Mouse (Mus musculus): ENCODE measurements around the gene Cstf3. TPM values are rescaled to one million over a fixed set of nuclear protein-coding genes. Genes with fewer than 3 reads are reported as not detected.

Gene Cstf3
- total and polyA plus RNA-seq, 3 experiments, result 17.3 to 50.6 (median 50.3) TPM

DNA sequence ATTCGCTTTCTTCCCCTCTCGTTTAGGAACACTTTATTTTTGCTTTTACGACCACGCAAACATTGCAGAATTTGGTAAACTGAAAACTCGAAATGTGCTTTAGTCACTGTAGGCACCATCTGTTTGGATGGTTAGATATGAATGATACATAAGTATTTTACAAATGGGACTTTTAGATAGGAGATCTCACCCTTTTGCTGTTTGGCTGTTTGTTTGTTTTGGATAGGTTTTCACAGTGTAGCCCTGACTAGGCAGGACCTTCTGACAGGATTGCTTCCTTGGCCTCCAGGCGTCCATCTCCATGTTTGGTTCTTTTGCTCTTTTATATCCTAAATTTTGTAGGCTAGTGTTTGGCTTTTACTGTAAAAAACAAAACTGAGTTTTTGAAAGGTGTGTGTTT lies 818 bp downstream of the Cstf3 start:
- Histone ChIP-seq H3K4me2 (ENCODE audit: insufficient read depth, low read depth, poor library complexity, severe bottlenecking) (peak overlapping the region; percentile 74), H3K79me2 (replicated peaks; ENCODE audit: control insufficient read depth, extremely low read depth, insufficient read depth, poor library complexity, severe bottlenecking) (peaks cover 46% of the 10 kb centered on the region), H3K9ac (ENCODE audit: insufficient read depth, low read depth) (peak overlapping the region; percentile 81), H3K4me3 (replicated peaks in 1 of 3; ENCODE audit: low read depth in 2 of 3, low read length in 2 of 3, poor library complexity in 1 of 3) (peak overlapping the region; percentile 80 to 98 (median 91)), H3K36me3 (replicated peaks in 1 of 2; ENCODE audit: control insufficient read depth in 1 of 2, insufficient read depth in 1 of 2, low read length in 1 of 2) (peaks cover 0 to 16% of the 10 kb centered on the region in 2 experiments), H3K4me1 (ENCODE audit: control insufficient read depth in 1 of 2, insufficient read depth in 2 of 2) (peaks cover 0 to 44% of the 10 kb centered on the region in 2 experiments; a peak in 2 of 4 replicates), H3K27me3 (replicated peaks) (no peaks in the 10 kb centered on the region), H3K9me3 (replicated peaks; ENCODE audit: low read length) (no peaks in the 10 kb centered on the region), H3K27ac (ENCODE audit: insufficient read depth, low read depth) (no peak overlapping the region)
- dilution Hi-C loops (cut with MboI; ENCODE audit: extremely low pct_ligation_motif_present, extremely low pct_unique_long_range_greater_than_20kb, low sequenced_read_pairs), result no loop called here
- DNase-seq (ENCODE audit: extremely low read depth), result no peak
- in situ Hi-C loops (cut with MboI; ENCODE audit: low pct_ligation_motif_present, low pct_unique_long_range_greater_than_20kb, low sequenced_read_pairs), result loop anchor here (25.0 kb wide), 1 partner anchor 554 kb away; the partner anchor contains the start of genes 4931422A03Rik and Fbxo3
- TF ChIP-seq CHD1 (IDR thresholded peaks at IDR 0.05; ENCODE audit: low read depth, low read length) (0 out of 2 replicates have a peak, but pooled peaks have one; percentile 68), POLR2A (IDR thresholded peaks at IDR 0.05; ENCODE audit: low read depth, low read length) (no peak), GABPA (IDR thresholded peaks at IDR 0.05; ENCODE audit: insufficient replicate concordance, low read depth, low read length) (no peak), RAD21 (IDR thresholded peaks at IDR 0.05; ENCODE audit: low read depth, low read length) (no peak)

DNA sequence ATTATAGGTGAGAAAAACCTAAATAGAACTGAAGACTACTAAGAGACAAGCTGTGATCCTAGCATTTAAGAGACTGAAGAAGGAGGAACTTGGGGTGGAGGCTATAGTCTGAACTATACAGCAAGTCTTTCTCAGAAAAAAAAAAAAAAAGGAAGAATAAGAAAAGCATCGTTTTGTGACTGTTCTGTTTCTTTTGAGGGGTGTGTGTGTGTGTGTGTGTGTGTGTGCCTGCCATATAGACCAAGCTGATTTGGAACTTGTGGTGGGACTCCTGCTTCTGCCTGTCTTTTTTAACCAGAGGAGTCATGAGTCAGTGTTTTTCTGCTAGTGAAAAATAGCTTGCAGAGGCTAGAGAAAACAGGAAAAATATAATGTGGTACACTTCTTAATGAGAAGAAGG lies 4.7 kb downstream of the Cstf3 start:
- in situ Hi-C loops (cut with MboI; ENCODE audit: low pct_ligation_motif_present, low pct_unique_long_range_greater_than_20kb, low sequenced_read_pairs) (loop anchor here (25.0 kb wide), 1 partner anchor 558 kb away; the partner anchor contains the start of genes 4931422A03Rik and Fbxo3), dilution Hi-C loops (cut with MboI; ENCODE audit: extremely low pct_ligation_motif_present, extremely low pct_unique_long_range_greater_than_20kb, low sequenced_read_pairs) (no loop called here)
- Histone ChIP-seq H3K4me2 (ENCODE audit: insufficient read depth, low read depth, poor library complexity, severe bottlenecking) (no peak overlapping the region), H3K4me1 (ENCODE audit: control insufficient read depth in 1 of 2, insufficient read depth in 2 of 2) (peaks cover 0 to 41% of the 10 kb centered on the region in 2 experiments; a peak in 2 of 4 replicates), H3K27ac (ENCODE audit: insufficient read depth, low read depth) (no peak overlapping the region), H3K36me3 (replicated peaks in 1 of 2; ENCODE audit: control insufficient read depth in 1 of 2, insufficient read depth in 1 of 2, low read length in 1 of 2) (peaks cover 3 to 27% of the 10 kb centered on the region in 2 experiments), H3K4me3 (replicated peaks in 1 of 3; ENCODE audit: low read depth in 2 of 3, low read length in 2 of 3, poor library complexity in 1 of 3) (no peak overlapping the region), H3K9ac (ENCODE audit: insufficient read depth, low read depth) (no peak overlapping the region), H3K27me3 (replicated peaks) (no peaks in the 10 kb centered on the region), H3K79me2 (replicated peaks; ENCODE audit: control insufficient read depth, extremely low read depth, insufficient read depth, poor library complexity, severe bottlenecking) (peaks cover 72% of the 10 kb centered on the region), H3K9me3 (replicated peaks; ENCODE audit: low read length) (no peaks in the 10 kb centered on the region)
- no peak for DNase-seq (ENCODE audit: extremely low read depth)
- TF ChIP-seq ETS1 (conservative IDR thresholded peaks at IDR 0.05; ENCODE audit: low read depth, low read length), result no peak
- TF ChIP-seq UBTF (IDR thresholded peaks at IDR 0.05; ENCODE audit: low read depth, low read length), result no peak
- no peak for TF ChIP-seq MEF2A (IDR thresholded peaks at IDR 0.05; ENCODE audit: borderline replicate concordance, low read depth, low read length)
- no peak for TF ChIP-seq MAFK (IDR thresholded peaks at IDR 0.05; ENCODE audit: insufficient replicate concordance, low read length)
- no peak for TF ChIP-seq USF2 (conservative IDR thresholded peaks at IDR 0.05; ENCODE audit: low read depth, low read length)
- no peak for TF ChIP-seq POLR2A (IDR thresholded peaks at IDR 0.05; ENCODE audit: low read depth, low read length)
- TF ChIP-seq CHD2 (IDR thresholded peaks at IDR 0.05; ENCODE audit: low read length), result no peak
- TF ChIP-seq CHD1 (IDR thresholded peaks at IDR 0.05; ENCODE audit: low read depth, low read length), result no peak
- no peak for TF ChIP-seq ZKSCAN1 (IDR thresholded peaks at IDR 0.05; ENCODE audit: borderline replicate concordance, low read depth, low read length)
- TF ChIP-seq POLR2AphosphoS2 (IDR thresholded peaks at IDR 0.05; ENCODE audit: low read depth, low read length), result no peak
- TF ChIP-seq TCF12 (IDR thresholded peaks at IDR 0.05; ENCODE audit: low read depth, low read length), result no peak

DNA sequence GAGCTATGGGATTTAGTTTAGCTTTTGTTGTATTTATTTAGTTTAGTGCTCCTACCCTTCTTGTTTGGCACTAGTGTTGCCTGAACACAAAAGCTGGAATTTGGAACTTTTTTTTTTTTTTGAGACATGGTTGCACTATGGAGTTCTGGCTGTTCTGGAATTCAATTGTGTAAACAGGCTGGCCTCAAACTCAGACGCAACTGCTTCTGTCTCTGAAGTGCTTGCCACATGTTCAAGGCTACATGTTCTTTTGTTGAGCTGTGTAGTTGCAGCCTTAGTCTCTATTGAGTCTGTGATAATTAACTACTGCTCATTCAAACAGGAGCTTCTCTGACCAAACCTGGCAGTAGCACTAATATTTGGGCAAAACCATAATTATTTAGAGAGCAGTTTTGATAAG lies 13.1 kb downstream of the Cstf3 start:
- Histone ChIP-seq H3K27me3 (replicated peaks) (no peaks in the 10 kb centered on the region), H3K4me1 (ENCODE audit: control insufficient read depth in 1 of 2, insufficient read depth in 2 of 2) (no peaks in the 10 kb centered on the region), H3K9ac (ENCODE audit: insufficient read depth, low read depth) (no peak overlapping the region), H3K4me3 (replicated peaks in 1 of 3; ENCODE audit: low read depth in 2 of 3, low read length in 2 of 3, poor library complexity in 1 of 3) (no peak overlapping the region), H3K27ac (ENCODE audit: insufficient read depth, low read depth) (no peak overlapping the region), H3K9me3 (replicated peaks; ENCODE audit: low read length) (no peaks in the 10 kb centered on the region), H3K4me2 (ENCODE audit: insufficient read depth, low read depth, poor library complexity, severe bottlenecking) (no peak overlapping the region), H3K36me3 (replicated peaks in 1 of 2; ENCODE audit: control insufficient read depth in 1 of 2, insufficient read depth in 1 of 2, low read length in 1 of 2) (peaks cover 5 to 27% of the 10 kb centered on the region in 2 experiments), H3K79me2 (replicated peaks; ENCODE audit: control insufficient read depth, extremely low read depth, insufficient read depth, poor library complexity, severe bottlenecking) (peaks cover 62% of the 10 kb centered on the region)
- dilution Hi-C loops (cut with MboI; ENCODE audit: extremely low pct_ligation_motif_present, extremely low pct_unique_long_range_greater_than_20kb, low sequenced_read_pairs) (no loop called here), in situ Hi-C loops (cut with MboI; ENCODE audit: low pct_ligation_motif_present, low pct_unique_long_range_greater_than_20kb, low sequenced_read_pairs) (no loop called here)
- no peak for DNase-seq (ENCODE audit: extremely low read depth)
- TF ChIP-seq RAD21 (IDR thresholded peaks at IDR 0.05; ENCODE audit: low read depth, low read length), result no peak
- TF ChIP-seq IRF4 (IDR thresholded peaks at IDR 0.05; ENCODE audit: low read depth, low read length), result no peak
- TF ChIP-seq MAZ (IDR thresholded peaks at IDR 0.05; ENCODE audit: low read depth, low read length), result no peak
- TF ChIP-seq UBTF (IDR thresholded peaks at IDR 0.05; ENCODE audit: low read depth, low read length), result no peak
- no peak for TF ChIP-seq E2F4 (IDR thresholded peaks at IDR 0.05; ENCODE audit: insufficient replicate concordance, low read depth, low read length)
- TF ChIP-seq MAFK (IDR thresholded peaks at IDR 0.05; ENCODE audit: insufficient replicate concordance, low read length), result no peak
- no peak for TF ChIP-seq SIN3A (IDR thresholded peaks at IDR 0.05; ENCODE audit: low read length)
- TF ChIP-seq ZKSCAN1 (IDR thresholded peaks at IDR 0.05; ENCODE audit: borderline replicate concordance, low read depth, low read length), result no peak
- no peak for TF ChIP-seq JUN (IDR thresholded peaks at IDR 0.05; ENCODE audit: insufficient read depth, low read depth, low read length)
- TF ChIP-seq PAX5 (IDR thresholded peaks at IDR 0.05; ENCODE audit: low read length), result no peak
- TF ChIP-seq RCOR1 (conservative IDR thresholded peaks at IDR 0.05; ENCODE audit: low read depth, low read length), result no peak
- TF ChIP-seq HCFC1 (IDR thresholded peaks at IDR 0.05; ENCODE audit: low read depth, low read length), result no peak
- TF ChIP-seq TBP (conservative IDR thresholded peaks at IDR 0.05; ENCODE audit: low read depth, low read length), result no peak
- no peak for TF ChIP-seq GABPA (IDR thresholded peaks at IDR 0.05; ENCODE audit: insufficient replicate concordance, low read depth, low read length)
- no peak for TF ChIP-seq SMC3 (IDR thresholded peaks at IDR 0.05; ENCODE audit: low read depth, low read length)
- TF ChIP-seq ELF1 (IDR thresholded peaks at IDR 0.05; ENCODE audit: low read depth, low read length), result no peak
- TF ChIP-seq POLR2A (IDR thresholded peaks at IDR 0.05; ENCODE audit: low read depth, low read length), result no peak
- TF ChIP-seq USF2 (conservative IDR thresholded peaks at IDR 0.05; ENCODE audit: low read depth, low read length), result no peak
